Mouse (Mus musculus) stomach, embryonic 15.5 days (tissue): ENCODE results near the gene Gsk3a. TPM values are rescaled to one million over a fixed set of nuclear protein-coding genes. Genes with fewer than 3 reads are reported as not detected.

ENCODE experiments used
- ATAC-seq: fragments of 200-750 bp; cut with Nextera tagmentation; 2 replicates; pipeline ENCODE4 v1.8.0; 2017; ENCODE audit warnings: low read depth, moderate number of reproducible peaks, moderate TSS enrichment; ENCODE audit not compliant: insufficient read depth, low FRiP score
- H3K27ac ChIP-seq: fragments of 300-500 bp; sonication (generic); 2 replicates; pipeline ENCODE4 v1.5.1; 2015; ENCODE audit warnings: mild to moderate bottlenecking, inconsistent platforms
- H3K27me3 ChIP-seq: fragments of 300-500 bp; sonication (generic); replicated peaks from 2 replicates; pipeline ENCODE4 v1.6.1; 2015; ENCODE audit warnings: inconsistent platforms
- H3K36me3 ChIP-seq: fragments of 300-500 bp; sonication (generic); 2 replicates; pipeline ENCODE4 v1.6.1; 2015; ENCODE audit warnings: inconsistent platforms
- H3K4me1 ChIP-seq: fragments of 300-500 bp; sonication (generic); 2 replicates; pipeline ENCODE4 v1.6.1; 2015; ENCODE audit warnings: inconsistent platforms
- H3K4me2 ChIP-seq: fragments of 300-500 bp; sonication (generic); 2 replicates; pipeline ENCODE4 v1.6.1; 2015; ENCODE audit warnings: mild to moderate bottlenecking, inconsistent platforms
- H3K4me3 ChIP-seq: fragments of 300-500 bp; sonication (generic); replicated peaks from 2 replicates; pipeline ENCODE4 v1.5.1; 2015; ENCODE audit warnings: inconsistent platforms
- H3K9ac ChIP-seq: fragments of 300-500 bp; sonication (generic); 2 replicates; pipeline ENCODE4 v1.6.1; 2015; ENCODE audit warnings: inconsistent platforms
- H3K9me3 ChIP-seq: fragments of 300-500 bp; sonication (generic); 2 replicates; pipeline ENCODE4 v1.6.1; 2016; ENCODE audit warnings: inconsistent platforms
- WGBS: fragments of 180-500 bp; shearing (Covaris S2); methylation state at CpG from one replicate; pipeline ENCODE4 v1.1.7; 2015; 5-methylcytosine and 5-hydroxymethylcytosine counted together
- polyA plus RNA-seq: library from polyadenylated mRNA; unstranded; fragments of >200 nt; fragmentation: Nextera tagmentation; extraction: Ambion mirVana; gene quantifications from 2 replicates; pipeline ENCODE4 v1.2.1, GENCODE M21; 2015

The Gsk3a gene
- polyA plus RNA-seq, 1 experiment from 2014 or later: 10.5 TPM

DNA sequence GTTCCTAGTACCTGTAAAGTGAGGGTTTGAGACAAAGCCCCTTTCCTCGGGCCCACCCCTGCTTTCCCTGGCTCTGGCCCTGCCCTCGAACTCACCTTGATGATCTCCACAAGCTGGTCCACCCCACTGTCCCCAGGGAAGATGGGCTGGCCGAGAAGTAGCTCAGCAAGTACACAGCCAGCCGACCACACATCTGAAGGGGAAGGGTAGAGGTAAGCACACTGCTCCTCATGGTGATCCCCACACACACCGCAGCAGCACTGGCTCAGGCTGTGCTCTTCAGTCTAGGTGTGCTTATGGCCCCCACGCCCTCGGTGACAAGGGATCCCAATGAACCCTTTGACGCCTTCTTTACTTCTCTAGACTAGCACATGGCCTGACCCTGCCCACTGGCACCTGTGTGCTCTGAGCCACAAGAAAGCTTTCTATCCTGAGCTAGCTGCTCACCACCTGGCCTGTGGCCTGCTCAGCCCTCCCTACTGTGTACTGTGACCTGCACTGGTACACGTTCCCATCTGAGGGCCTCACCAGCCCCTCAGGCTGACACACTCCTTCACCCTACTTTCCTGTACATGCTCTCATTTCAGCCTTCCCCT, 6.9 kb downstream of the Gsk3a start:
- no peak overlapping the region for H3K27ac ChIP-seq
- H3K27me3 ChIP-seq: no peaks in the 10 kb centered on the region
- H3K4me2 ChIP-seq: no peak overlapping the region
- ATAC-seq: no peak
- H3K4me3 ChIP-seq: no peak overlapping the region
- 85% methylated on average over 9 of the region's 9 CpGs for WGBS
- no peaks in the 10 kb centered on the region for H3K9me3 ChIP-seq
- H3K36me3 ChIP-seq: peaks cover 76% of the 10 kb centered on the region
- H3K4me1 ChIP-seq: peaks cover 3% of the 10 kb centered on the region; the same call in 1 of the 2 replicates
- H3K9ac ChIP-seq: no peak overlapping the region

DNA sequence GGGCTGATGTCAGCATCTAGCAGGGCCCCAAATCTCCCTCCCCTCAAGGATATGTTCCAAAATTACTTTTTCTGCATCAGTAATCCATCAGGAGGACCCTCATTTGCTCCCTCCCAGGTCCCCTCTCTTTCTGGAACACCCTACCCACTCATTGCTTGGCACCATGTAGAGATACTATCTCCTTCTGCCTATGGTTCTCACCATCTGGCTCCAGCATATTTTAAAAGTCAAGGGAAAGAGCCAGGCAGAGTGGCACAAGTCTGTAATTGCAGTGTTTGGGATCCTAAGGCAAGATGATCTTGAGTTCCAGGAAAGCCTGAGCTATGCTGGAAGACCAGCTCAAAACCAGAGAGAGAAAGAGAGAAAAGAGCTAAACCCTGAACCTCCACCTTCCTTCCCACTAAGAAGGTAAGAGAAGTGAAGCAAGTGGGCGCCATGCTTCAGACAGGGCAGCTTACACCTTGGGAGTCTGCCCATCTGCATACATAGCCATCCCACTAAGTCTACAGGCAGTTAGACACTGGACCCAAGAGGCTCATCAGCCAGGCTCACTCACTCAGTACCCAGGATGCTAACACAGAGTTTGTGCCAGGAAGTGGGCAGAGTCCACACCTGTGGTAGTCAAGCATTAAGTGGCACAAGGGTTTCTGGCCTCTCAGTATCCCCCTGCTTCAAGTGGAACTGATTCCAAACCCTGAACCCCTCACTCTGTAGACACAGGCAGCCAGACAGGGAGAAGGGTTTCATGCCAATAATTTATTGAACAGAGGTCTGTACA, 9.9 kb downstream of the Gsk3a start:
- Histone ChIP-seq H3K27ac (no peak overlapping the region), H3K27me3 (no peaks in the 10 kb centered on the region), H3K9ac (no peak overlapping the region), H3K36me3 (peaks cover 72% of the 10 kb centered on the region), H3K9me3 (no peaks in the 10 kb centered on the region), H3K4me3 (no peak overlapping the region), H3K4me2 (no peak overlapping the region), H3K4me1 (peaks cover 2% of the 10 kb centered on the region)
- no peak for ATAC-seq
- WGBS: 97% methylated on average over 1 of the region's 1 CpGs

DNA sequence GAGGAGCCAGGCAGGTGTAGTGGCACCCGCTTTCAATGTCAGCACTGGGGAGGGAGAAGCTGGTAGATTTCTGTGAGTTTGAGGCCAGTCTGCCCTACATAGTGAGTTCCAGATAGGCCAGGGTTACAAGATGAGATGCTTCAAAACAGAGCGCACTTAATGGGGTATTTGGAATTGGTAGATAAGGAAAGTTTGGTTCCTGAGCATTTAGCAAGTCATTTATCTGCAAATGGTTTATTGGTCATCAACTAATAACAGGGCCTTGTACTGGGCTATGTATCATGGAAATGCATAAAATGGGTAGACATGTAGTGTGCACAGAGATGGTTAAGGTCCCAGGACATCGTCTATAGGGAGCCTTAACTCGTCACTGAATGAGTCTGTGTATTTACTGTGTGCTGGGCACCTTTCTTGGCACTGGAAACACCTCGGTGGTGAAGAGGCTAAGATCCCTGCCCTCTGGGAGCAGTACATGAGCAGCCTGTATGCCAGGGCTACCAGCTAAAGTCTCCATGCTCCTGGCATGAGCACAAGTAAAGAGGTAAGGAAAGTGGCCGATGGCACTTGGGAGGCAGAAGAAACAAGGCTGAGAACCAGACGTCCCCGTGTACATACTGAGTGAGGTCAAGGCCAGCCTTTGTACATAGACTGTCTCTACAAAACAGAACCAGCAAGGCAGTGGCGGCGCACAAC, 15.2 kb downstream of the Gsk3a start:
- H3K36me3 ChIP-seq: peaks cover 28% of the 10 kb centered on the region
- H3K4me1 ChIP-seq: peaks cover 41% of the 10 kb centered on the region
- H3K9me3 ChIP-seq: no peaks in the 10 kb centered on the region
- no peak for ATAC-seq
- H3K9ac ChIP-seq: no peak overlapping the region
- no peaks in the 10 kb centered on the region for H3K27me3 ChIP-seq
- 77% methylated on average over 10 of the region's 10 CpGs for WGBS
- peak overlapping the region; percentile 87 for H3K4me2 ChIP-seq
- H3K4me3 ChIP-seq: peak overlapping the region; percentile 86
- H3K27ac ChIP-seq: no peak overlapping the region

DNA sequence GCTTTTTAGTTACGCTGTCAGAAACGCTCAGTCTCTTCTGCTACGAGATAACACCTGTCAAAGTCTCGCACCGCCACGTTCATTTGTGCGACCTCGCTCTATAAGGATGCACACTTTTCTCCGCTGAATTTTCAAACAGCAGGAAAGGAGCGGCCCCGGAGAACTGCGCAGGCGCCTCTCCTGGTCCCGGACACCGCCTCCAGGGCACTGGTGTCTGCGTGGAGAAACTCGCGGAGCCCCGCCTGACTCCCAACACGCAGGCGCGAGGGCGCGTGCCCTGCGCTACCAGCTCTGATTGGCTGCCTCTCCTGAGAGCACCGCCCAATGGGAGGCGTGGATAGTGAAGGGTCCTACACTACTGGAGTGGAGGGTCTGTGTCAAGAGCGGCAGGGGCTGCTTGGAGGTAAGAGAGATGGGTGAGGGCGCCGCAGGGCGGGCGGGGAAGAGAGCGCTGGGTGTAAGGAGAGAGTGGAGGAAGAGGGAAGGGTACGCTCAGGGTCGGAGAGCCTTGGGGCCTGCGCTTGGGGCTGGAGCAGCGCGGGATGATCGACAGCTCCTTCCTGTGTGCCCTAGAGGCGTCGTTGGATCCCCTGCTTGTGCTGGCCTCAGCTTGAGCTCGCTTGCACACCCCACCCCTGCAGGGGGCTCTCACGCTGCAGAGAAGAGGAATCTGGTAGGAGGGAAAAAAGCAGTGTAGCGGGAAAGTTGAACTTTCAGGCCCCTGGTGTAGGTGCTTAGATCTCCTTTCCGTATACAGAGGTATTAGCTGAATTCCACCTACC, 16.4 kb downstream of the Gsk3a start, which contains the start of gene Zfp526:
Gene Zfp526, plus strand, starts transcription at position 324 of the 782 bp plus-strand sequence.
- no peaks in the 10 kb centered on the region for H3K27me3 ChIP-seq
- H3K4me3 ChIP-seq: peak within 1 kb of the TSS; percentile 86
- ATAC-seq: peak; percentile 93
- peak within 1 kb of the TSS; percentile 71 for H3K9ac ChIP-seq
- H3K9me3 ChIP-seq: no peaks in the 10 kb centered on the region
- peak within 1 kb of the TSS; percentile 87 for H3K4me2 ChIP-seq
- WGBS: under 1% methylated on average over 42 of the region's 45 CpGs
- peaks cover 21% of the 10 kb centered on the region for H3K36me3 ChIP-seq
- peak within 1 kb of the TSS; percentile 95 for H3K27ac ChIP-seq
- peaks cover 42% of the 10 kb centered on the region for H3K4me1 ChIP-seq

DNA sequence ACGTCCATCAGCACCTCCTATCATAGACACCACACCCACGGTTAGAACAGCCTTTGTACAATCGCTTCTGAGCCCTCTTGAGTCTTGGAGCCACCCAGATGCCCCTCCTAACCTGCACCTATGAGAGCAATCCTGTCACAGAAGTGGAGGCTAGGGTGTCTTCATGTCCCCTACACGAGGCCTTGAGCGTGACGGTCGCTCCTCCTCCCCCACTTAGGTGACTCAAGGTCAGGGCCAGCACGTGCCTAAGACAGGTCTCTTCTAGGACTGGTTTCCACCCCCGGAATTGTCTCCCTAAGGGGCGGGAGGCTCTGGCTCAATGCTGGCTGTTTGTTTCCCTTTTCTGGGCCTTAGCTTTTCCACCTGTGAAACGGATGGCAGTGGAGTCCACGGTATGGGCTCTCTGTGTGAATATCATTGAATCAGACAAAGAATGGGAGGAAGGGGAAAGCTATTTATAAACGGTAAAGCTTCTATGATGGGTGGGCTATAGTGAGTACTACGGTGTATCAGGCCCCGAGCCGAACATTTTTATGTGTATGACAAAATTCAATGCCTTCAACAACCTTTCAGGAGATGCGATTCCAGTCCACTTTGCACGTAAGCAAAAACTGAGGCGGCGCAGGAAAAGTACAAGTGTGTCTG, 17.1 kb downstream of the Gsk3a start, which contains the start of gene Dedd2:
Gene Dedd2, minus strand, starts transcription at position 159 of the 645 bp plus-strand sequence.
- Histone ChIP-seq H3K27me3 (no peaks in the 10 kb centered on the region), H3K27ac (peak within 1 kb of the TSS; percentile 95), H3K36me3 (peaks cover 14% of the 10 kb centered on the region), H3K4me1 (peaks cover 42% of the 10 kb centered on the region), H3K9me3 (no peaks in the 10 kb centered on the region), H3K9ac (peak within 1 kb of the TSS; percentile 71), H3K4me2 (peak within 1 kb of the TSS; percentile 87), H3K4me3 (peak within 1 kb of the TSS; percentile 86)
- ATAC-seq: no peak
- WGBS: 4% methylated on average over 20 of the region's 20 CpGs

GRCm38 (mm10) chr7:25219756-25220456, 17.7 kb downstream of the Gsk3a start:
- ATAC-seq: peak; percentile 70
- WGBS: 3% methylated on average over 31 of the region's 31 CpGs

GRCm38 (mm10) chr7:25219416-25219750, 18.3 kb downstream of the Gsk3a start:
- ATAC-seq: no peak
- under 1% methylated on average over 16 of the region's 16 CpGs for WGBS
- H3K4me2 ChIP-seq: peak overlapping the region; percentile 87
- H3K4me3 ChIP-seq: peak overlapping the region; percentile 86
- peak overlapping the region; percentile 95 for H3K27ac ChIP-seq
- H3K9ac ChIP-seq: peak overlapping the region; percentile 66
- no peaks in the 10 kb centered on the region for H3K27me3 ChIP-seq
- H3K4me1 ChIP-seq: peaks cover 42% of the 10 kb centered on the region
- H3K9me3 ChIP-seq: no peaks in the 10 kb centered on the region
- H3K36me3 ChIP-seq: 0 out of 2 replicates have a peak, but pooled peaks cover 4% of the 10 kb centered on the region

More at GRCm38 (mm10) chr7:25219756-25220456, 17.7 kb downstream of the Gsk3a start:
- peak overlapping the region; percentile 95 for H3K27ac ChIP-seq
- peaks cover 42% of the 10 kb centered on the region for H3K4me1 ChIP-seq
- H3K4me2 ChIP-seq: peak overlapping the region; percentile 87
- no peaks in the 10 kb centered on the region for H3K27me3 ChIP-seq
- H3K36me3 ChIP-seq: peaks cover 7% of the 10 kb centered on the region; the same call in 1 of the 2 replicates
- peak overlapping the region; percentile 66; the same call in 1 of the 2 replicates for H3K9ac ChIP-seq
- H3K9me3 ChIP-seq: no peaks in the 10 kb centered on the region
- peak overlapping the region; percentile 86 for H3K4me3 ChIP-seq

GRCm38 (mm10) chr7:25218705-25219415, 18.8 kb downstream of the Gsk3a start:
- peak overlapping the region; percentile 87 for H3K4me2 ChIP-seq
- H3K9ac ChIP-seq: peak overlapping the region; percentile 66
- H3K27me3 ChIP-seq: no peaks in the 10 kb centered on the region
- no peaks in the 10 kb centered on the region for H3K36me3 ChIP-seq
- ATAC-seq: no peak; the same call in 1 of the 2 replicates
- H3K4me1 ChIP-seq: peaks cover 42% of the 10 kb centered on the region
- peak overlapping the region; percentile 95 for H3K27ac ChIP-seq
- H3K9me3 ChIP-seq: no peaks in the 10 kb centered on the region
- H3K4me3 ChIP-seq: peak overlapping the region; percentile 86
- under 1% methylated on average over 53 of the region's 53 CpGs for WGBS

GRCm38 (mm10) chr7:25217653-25218395, 19.8 kb downstream of the Gsk3a start:
- Histone ChIP-seq H3K9me3 (no peaks in the 10 kb centered on the region), H3K27me3 (no peaks in the 10 kb centered on the region), H3K4me2 (peak overlapping the region; percentile 87), H3K27ac (peak overlapping the region; percentile 95), H3K36me3 (no peaks in the 10 kb centered on the region), H3K4me3 (peak overlapping the region; percentile 86), H3K4me1 (peaks cover 41% of the 10 kb centered on the region), H3K9ac (no peak overlapping the region)
- 54% methylated on average over 12 of the region's 12 CpGs for WGBS
- ATAC-seq: no peak
